Mouse (Mus musculus) bone marrow, adult 2 months (tissue): ENCODE measurements around the gene Adam33.

Experiments
- CTCF ChIP-seq: fragments of 200-500 bp; IDR thresholded peaks from 2 replicates; pipeline ENCODE4 v1.5.1; 2011; ENCODE audit warnings: low read length, control low read depth; ENCODE audit not compliant: control insufficient read depth, insufficient read depth
- POLR2A ChIP-seq: fragments of 200-500 bp; IDR thresholded peaks from 2 replicates; pipeline ENCODE4 v1.6.1; 2011; ENCODE audit warnings: low read depth, mild to moderate bottlenecking, control low read depth, low read length, borderline replicate concordance; ENCODE audit not compliant: control insufficient read depth

DNA sequence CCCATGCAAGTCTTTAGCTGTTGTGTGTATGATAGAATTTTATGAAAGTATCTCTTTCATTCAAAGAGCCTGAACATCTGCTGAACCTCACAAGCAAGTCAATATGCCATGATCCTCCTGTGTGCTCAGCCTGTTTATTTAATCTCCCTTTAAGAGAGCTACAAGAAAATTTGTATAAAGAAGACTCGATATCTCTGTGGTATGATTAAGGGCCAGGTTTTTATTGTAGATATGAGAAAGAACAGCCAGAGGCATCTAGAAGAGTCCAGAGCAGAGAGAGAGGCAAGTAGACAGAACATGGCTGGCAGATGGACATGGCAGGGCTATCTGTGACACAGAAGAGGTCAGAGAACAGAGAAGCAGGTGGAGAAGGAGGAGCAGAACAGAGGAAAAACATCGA is 17.6 kb downstream of the Adam33 start:
- no peak for TF ChIP-seq POLR2A
- no peak for TF ChIP-seq CTCF
